Mouse (Mus musculus): ENCODE measurements at regions not wholly inside any gene's neighbourhood (a gene's known extent, or its start where the extent isn't known, plus 50 kb on each side); places are given as distances from the start of the nearest gene placed in this dataset.

DNA sequence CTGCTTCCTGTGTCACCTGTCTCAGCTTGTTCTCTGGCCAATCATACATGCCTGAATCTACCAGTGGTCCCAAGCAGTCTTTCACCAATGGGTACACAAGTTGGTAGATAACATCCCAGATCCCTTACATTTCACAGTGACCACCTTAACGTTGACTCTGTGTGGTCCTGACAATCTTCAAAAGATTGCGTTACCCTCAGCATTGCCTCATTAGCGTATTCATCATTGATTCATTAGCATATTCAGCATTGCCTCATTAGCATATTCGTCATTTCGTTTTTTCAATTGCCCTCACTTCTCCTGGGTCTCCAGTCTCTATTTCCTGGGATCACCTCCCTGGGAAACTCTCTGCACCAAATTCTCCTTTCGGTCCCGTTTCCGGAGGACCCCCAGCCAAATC, 55.5 kb upstream of the Habp2 start:
- TF ChIP-seq CTCF (IDR thresholded peaks at IDR 0.05; ENCODE audit: low read depth) (no peak), EP300 (IDR thresholded peaks at IDR 0.05; ENCODE audit: low read depth) (no peak)
